Mouse (Mus musculus) sigmoid colon, adult 10 weeks (tissue): ENCODE data around the gene Urm1. TPM values are rescaled to one million over a fixed set of nuclear protein-coding genes. Genes with fewer than 3 reads are reported as not detected.

Source experiments
- polyA plus RNA-seq: library from polyadenylated mRNA; stranded (reverse); fragments of 350-450 nt; fragmentation: Illumina TruSeq; extraction: RNeasy Lipid Tissue Mini Kit (QIAGEN cat#74804); gene quantifications from one replicate; pipeline ENCODE4 v1.2.3, GENCODE M21; 2014; ENCODE audit warnings: low read depth, low replicate concordance

The Urm1 gene
- 4.6 TPM for polyA plus RNA-seq

DNA sequence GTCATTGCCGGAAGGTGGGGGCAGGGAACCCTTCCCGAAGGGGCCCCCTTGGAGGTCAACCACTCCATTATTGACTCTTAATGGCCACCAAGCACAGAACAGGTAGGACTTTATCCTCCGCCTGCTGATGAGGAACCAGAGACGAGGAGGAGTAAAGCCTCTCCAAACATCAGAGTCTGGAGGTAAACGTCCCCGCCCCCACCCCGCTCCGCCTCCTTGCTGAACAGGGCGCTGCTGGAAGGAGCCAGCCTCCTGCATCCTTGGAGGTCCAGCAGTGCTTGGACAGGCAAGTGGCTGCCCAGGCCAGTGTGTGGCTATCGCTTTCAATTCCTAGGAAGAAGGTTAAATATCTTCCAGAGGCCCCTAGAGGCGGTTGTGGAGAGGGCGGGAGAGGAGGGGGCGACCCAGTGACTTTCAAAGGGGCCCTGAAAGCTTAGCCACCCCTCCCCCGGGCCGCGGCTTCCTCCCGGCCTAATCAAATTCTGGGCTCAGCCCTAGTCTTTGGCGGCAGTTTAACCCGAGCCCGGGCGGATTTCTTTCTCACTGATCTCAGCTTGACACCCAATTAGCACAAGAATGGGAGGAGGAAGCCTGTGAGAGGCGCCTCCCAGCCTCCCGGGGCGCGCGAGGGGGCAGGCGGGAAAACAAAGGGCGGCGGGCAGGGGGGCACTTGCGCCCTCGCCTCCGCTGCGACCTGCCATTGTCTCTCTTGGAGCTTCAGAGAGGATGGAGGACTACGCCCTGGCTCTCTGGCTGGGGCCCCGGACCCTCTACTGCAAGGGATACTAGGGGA is at the start of gene Urm1:
TSS of gene Urm1 (plus strand) at position 51 of the 793 bp plus-strand sequence.

DNA sequence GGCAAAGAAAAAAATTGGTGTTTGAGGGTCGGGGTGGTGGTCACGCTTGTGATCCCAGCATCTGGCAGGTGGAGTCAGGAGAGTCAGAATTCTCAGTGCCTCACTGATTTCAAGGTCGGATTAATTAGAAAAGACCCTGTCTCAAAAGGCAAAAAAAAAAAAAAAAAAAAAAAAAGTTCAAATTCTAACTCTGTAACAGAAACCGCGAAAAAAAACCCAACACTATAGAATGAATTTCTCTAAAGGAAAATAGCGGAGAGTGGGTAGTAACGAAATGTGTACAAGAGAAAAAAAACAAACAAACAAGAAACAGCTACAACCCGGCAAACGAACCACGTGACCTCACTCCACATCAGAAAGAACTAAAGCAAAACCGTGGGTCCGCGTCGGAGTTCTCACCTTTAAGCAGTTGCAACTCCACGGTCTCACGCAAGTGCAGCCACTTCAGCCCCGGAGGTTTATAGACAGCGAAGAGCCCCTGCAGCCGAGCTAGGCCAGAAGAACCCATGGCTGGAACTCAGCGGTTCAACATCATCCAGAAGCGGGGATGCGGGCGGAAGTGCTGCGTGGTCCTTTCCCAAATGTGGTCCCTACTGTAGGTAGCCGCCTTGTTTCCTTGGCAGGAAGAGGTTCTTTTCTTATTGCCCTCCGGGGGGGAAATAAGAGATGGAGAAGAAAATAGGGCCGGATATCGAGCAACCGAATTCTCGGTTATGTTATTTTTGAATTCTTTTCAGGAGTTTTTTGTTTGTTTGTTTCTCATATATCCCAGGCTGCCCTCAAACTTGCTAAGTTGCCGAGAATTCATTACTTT is 32.6 kb upstream of the Urm1 start, which contains the start of gene Coq4:
TSS of gene Coq4 (plus strand) at position 390 of the 814 bp plus-strand sequence.

DNA sequence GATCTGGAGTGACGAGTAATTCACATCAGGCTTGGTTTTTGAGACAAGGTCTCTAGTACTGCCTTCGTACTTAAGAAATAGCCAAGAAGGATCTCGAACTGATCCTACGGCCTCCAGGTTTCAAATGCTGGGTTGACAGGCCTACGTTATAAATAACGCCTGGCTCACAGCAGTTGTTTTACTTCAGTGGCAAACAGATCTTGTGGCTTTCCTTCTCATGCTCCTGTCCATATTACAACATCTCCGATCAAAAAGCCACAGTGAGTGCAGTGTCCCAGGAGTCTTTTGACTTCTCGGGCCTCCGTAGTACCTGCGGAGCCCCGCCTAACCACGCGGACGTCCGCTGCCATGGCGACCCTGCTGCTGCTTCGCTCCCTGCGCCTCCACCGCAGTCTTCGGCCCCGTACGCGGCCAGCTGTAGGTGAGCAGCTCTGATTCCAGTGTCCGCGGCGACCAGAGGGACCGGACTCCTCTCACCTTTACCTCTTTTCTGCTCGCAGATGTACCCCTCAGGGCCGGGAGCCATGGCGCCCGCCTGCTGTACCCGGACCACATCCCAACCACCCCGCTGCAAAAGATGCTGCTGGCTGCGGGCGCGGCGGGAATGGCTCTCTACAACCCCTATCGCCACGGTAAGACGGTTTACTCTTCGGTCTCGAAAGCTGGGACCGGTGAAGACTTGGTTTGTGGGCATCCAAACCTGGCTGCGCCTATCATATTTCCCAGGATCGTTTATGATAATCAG is 31.8 kb upstream of the Urm1 start, which contains the start of gene Trub2:
TSS of gene Trub2 (minus strand) at position 566 of the 745 bp plus-strand sequence.

DNA sequence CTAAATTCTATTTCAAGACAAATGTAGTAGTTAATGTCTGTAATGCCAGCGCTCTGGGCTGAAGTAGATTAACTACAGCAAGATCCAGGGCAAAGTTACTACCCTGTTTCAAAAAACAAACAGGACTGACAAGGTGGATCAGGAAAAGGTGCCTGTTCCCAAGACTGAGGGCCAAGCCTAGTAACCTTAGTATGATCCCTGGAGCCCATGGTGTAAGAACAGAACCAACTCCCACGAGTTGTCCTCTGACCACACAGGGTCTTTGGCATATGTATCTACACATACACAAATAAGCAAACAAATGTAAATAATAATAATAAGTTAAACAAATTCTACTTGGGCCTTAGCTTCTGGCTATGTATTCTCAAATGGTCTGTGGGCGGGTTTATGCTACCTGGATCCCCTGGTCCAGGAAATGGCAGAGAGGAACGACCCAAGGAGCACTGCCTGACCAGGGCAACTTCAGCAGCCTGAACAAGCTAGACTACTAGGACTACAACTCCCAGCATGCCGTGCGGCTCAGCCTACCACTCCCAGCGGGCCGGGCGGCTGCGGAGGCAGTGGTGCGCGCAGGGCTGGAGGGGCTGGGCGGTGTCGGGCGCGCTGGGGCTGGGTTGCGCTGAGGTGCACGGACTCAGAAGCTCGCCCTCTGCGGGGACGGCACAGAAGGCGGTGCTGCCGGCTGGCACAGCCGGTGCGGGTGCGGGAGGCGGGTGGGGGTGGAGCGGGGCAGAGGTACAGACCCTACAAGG is 17.6 kb upstream of the Urm1 start, which contains the start of gene Slc27a4:
TSS of gene Slc27a4 (plus strand) at position 560 of the 752 bp plus-strand sequence.

DNA sequence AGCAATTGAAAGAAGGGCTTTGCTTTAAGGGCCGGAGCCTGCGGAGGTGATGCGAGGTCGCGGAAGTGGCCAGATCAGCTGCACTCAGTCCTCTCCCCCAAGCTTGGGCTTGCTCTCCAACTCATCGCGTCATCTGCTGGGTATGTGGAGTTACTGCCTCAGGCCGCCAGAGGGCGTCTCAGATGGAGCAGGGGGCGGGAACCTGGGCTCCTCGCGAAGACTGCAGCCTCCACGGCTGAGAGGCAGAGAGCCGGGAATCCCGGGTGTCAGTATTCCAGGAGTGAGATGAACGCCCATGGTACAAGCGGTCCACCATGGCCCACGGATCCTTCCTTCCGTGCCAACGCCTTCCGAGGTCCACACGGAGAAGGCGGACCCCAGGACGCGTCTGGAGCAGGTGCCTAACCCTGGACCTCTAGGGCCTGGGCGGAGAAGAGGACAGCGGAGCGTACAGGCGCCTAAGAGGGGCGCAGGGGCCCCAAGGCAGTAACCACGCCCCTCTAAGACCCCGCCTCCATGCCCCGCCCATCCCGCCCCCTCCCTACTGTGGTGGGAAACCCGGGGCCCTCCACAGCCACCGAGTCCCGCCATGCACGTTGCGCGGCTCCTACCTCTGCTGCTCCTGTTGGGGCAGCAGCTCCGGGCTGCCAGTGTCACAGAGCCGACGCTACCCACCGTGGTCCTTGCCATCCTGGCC is 49.2 kb downstream of the Urm1 start, which contains the start of gene Cercam:
TSS of gene Cercam (plus strand) at position 216 of the 697 bp plus-strand sequence.

DNA sequence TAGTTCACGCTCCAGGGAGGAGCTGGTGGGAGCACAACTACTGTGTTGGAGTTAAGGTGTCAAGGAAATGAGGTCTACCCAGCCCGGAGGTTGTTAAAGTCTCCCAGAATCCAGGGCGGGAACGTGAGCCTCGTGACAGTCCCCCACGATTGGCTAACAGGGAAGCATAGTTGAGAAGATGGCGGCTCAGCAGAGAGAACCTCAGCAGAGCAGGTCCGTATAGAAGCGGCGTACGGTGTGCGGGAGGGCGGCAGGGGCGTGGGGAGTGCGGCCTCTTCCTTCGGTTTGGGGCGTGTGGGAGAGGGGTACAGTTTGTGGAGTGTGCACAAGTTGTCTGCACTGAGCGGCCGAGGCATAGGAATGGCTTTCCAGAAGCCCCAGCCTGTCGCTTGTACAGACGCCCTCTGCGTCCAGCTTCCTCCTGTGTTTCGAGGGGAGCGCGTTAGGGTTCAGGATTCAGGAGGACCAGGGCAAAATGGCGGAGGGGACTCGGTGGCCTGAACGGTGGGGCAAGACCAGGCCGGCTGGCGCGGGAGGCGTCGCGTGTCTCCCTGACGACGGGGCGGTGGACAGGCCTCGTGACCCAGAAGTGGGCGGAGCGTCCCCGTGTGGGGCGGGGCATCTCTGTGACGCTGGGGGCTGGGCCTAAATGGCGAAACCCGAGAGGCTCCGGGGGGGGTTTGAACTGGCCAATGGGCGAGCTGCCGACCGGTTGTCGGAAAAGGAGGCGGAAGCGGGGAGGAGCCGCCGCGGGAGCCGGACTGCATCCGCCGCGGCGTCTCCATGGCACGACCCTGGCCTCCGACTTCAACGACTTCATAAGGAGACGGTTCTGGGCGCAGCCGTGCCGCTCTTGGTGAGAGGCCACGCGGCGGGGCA is 69.4 kb downstream of the Urm1 start, which contains the start of gene Odf2:
TSS of gene Odf2 (plus strand) at position 156 of the 879 bp plus-strand sequence.

Other genes starting within 250 kb of the Urm1 start
- gene Rapgef1, start 200.4 kb upstream of the Urm1 start, polyA plus RNA-seq, result 2.9 TPM
- gene Gm13420, start 68.4 kb upstream of the Urm1 start, polyA plus RNA-seq, result not detected
- gene Gm13547, start 60.8 kb upstream of the Urm1 start, polyA plus RNA-seq, result not detected
- 2.3 TPM for gene Coq4, start 32.6 kb upstream of the Urm1 start, polyA plus RNA-seq
- gene Trub2, start 31.6 kb upstream of the Urm1 start, polyA plus RNA-seq, result 3.9 TPM
- gene Slc27a4, start 17.4 kb upstream of the Urm1 start, polyA plus RNA-seq, result 1.5 TPM
- 1.7 TPM for gene Cercam, start 49.1 kb downstream of the Urm1 start, polyA plus RNA-seq
- gene Odf2, start 69.1 kb downstream of the Urm1 start, polyA plus RNA-seq, result 7.6 TPM
- 12.5 TPM for gene Gle1, start 115.4 kb downstream of the Urm1 start, polyA plus RNA-seq
- gene Sptan1, start 145.5 kb downstream of the Urm1 start, polyA plus RNA-seq, result 48.6 TPM
- not detected for gene Wdr34, start 228.8 kb downstream of the Urm1 start, polyA plus RNA-seq
- gene Set, start 237.3 kb downstream of the Urm1 start, polyA plus RNA-seq, result 311 TPM